Mouse (Mus musculus): ENCODE data around the gene Mllt1. TPM values are rescaled to one million over a fixed set of nuclear protein-coding genes. Genes with fewer than 3 reads are reported as not detected.

Gene Mllt1
- total and polyA plus RNA-seq, 2 experiments from 2014 or later = 63.5 to 136 TPM

DNA sequence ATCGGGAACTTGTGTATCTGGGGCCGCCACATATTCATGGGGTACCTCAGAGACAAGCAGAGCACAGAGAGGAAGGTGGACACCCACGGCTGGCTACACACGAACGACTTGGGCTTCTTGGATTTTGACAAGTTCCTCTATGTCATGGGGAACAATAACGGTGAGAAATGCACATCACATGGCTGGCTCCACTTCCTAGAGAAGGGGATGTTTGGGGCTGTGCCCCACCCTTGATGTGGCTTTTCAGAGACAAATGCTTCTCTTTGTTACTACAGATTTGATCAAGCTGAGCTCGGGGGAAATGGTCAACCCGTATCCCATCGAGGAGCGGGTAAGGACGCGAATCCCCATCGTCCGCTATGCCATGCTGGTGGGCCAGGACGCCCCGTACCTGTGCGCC lies 50.4 kb downstream of the Mllt1 start:
- Histone ChIP-seq H3K4me2 (ENCODE audit: low read depth, low read length, poor library complexity, severe bottlenecking) (no peak overlapping the region), H3K36me3 (ENCODE audit: insufficient read depth, low read length) (0 out of 2 replicates have a peak, but pooled peaks cover 3% of the 10 kb centered on the region), H3K27ac (ENCODE audit: low read depth, low read length) (no peak overlapping the region), H3K9me3 (ENCODE audit: low read length) (no peaks in the 10 kb centered on the region), H3K4me1 (ENCODE audit: insufficient read depth, low read length) (no peaks in the 10 kb centered on the region), H3K27me3 (ENCODE audit: insufficient read depth, low read length) (no peaks in the 10 kb centered on the region), H3K4me3 (ENCODE audit: low read depth, low read length) (no peak overlapping the region), H3K9ac (replicated peaks; ENCODE audit: low read length, poor library complexity, severe bottlenecking) (no peak overlapping the region)
- WGBS = 91% methylated on average over 17 of the region's 17 CpGs
- ATAC-seq (ENCODE audit: low FRiP score) = no peak
- DNase-seq (ENCODE audit: low spot score) = no peak
- TF ChIP-seq CTCF (IDR thresholded peaks at IDR 0.05) = no peak

- no peaks in the 10 kb centered on the region for H3K27me3 ChIP-seq (ENCODE audit: insufficient read depth, low read length)
- no peak for TF ChIP-seq CTCF (IDR thresholded peaks at IDR 0.05)
- H3K36me3 ChIP-seq (ENCODE audit: insufficient read depth, low read length) = no peaks in the 10 kb centered on the region
- no peak overlapping the region for H3K9ac ChIP-seq (replicated peaks; ENCODE audit: low read length, poor library complexity, severe bottlenecking)
- H3K9me3 ChIP-seq (ENCODE audit: low read length) = no peaks in the 10 kb centered on the region
- no peaks in the 10 kb centered on the region for H3K4me1 ChIP-seq (ENCODE audit: insufficient read depth, low read length)
- no peak overlapping the region for H3K4me2 ChIP-seq (ENCODE audit: low read depth, low read length, poor library complexity, severe bottlenecking)
- 85% methylated on average over 5 of the region's 5 CpGs for WGBS
- ATAC-seq (ENCODE audit: low FRiP score) (no peak), DNase-seq (ENCODE audit: low spot score) (no peak)
- no peak overlapping the region for H3K4me3 ChIP-seq (ENCODE audit: low read depth, low read length)
- no peak overlapping the region for H3K27ac ChIP-seq (ENCODE audit: low read depth, low read length)
Observed at GRCm38 (mm10) chr17:56884331-56884730, 50.9 kb downstream of the Mllt1 start.

- Histone ChIP-seq H3K9me3 (ENCODE audit: low read length) (no peaks in the 10 kb centered on the region), H3K27me3 (ENCODE audit: insufficient read depth, low read length) (no peaks in the 10 kb centered on the region), H3K36me3 (ENCODE audit: insufficient read depth, low read length) (no peaks in the 10 kb centered on the region), H3K4me3 (ENCODE audit: low read depth, low read length) (no peak overlapping the region), H3K9ac (replicated peaks; ENCODE audit: low read length, poor library complexity, severe bottlenecking) (no peak overlapping the region), H3K4me2 (ENCODE audit: low read depth, low read length, poor library complexity, severe bottlenecking) (no peak overlapping the region), H3K27ac (ENCODE audit: low read depth, low read length) (no peak overlapping the region), H3K4me1 (ENCODE audit: insufficient read depth, low read length) (no peaks in the 10 kb centered on the region)
- DNase-seq (ENCODE audit: low spot score) (no peak), ATAC-seq (ENCODE audit: low FRiP score) (no peak)
- 52% methylated on average over 17 of the region's 17 CpGs for WGBS
- TF ChIP-seq CTCF (IDR thresholded peaks at IDR 0.05) = no peak
Observed at GRCm38 (mm10) chr17:56883612-56884011, 51.6 kb downstream of the Mllt1 start.

DNA sequence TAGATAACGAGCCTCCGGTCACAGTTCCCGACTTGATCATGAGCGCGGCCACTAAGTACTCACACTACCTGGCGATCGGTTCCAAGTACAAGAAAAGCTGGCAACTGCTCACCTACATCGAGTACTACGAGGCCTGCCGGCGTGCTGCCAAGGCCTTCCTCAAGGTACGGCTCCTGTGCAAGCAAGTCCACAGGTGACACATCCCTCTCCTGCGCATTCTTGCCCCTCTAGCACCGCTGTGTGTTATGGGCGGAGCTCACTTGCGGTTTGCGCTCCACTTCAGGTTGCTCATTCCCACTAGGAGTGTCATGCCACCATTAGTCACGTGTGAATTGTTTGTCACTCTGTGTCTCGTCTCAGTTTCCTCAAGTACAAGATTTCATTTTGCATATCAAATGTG lies 57.8 kb downstream of the Mllt1 start:
- no peak for TF ChIP-seq CTCF (IDR thresholded peaks at IDR 0.05)
- no peaks in the 10 kb centered on the region for H3K27me3 ChIP-seq (ENCODE audit: insufficient read depth, low read length)
- H3K4me3 ChIP-seq (ENCODE audit: low read depth, low read length) = no peak overlapping the region
- no peaks in the 10 kb centered on the region for H3K9me3 ChIP-seq (ENCODE audit: low read length)
- DNase-seq (ENCODE audit: low spot score) (no peak), ATAC-seq (ENCODE audit: low FRiP score) (no peak)
- WGBS = 92% methylated on average over 19 of the region's 19 CpGs
- no peak overlapping the region for H3K4me2 ChIP-seq (ENCODE audit: low read depth, low read length, poor library complexity, severe bottlenecking)
- no peaks in the 10 kb centered on the region for H3K4me1 ChIP-seq (ENCODE audit: insufficient read depth, low read length)
- no peaks in the 10 kb centered on the region for H3K36me3 ChIP-seq (ENCODE audit: insufficient read depth, low read length)
- no peak overlapping the region for H3K9ac ChIP-seq (replicated peaks; ENCODE audit: low read length, poor library complexity, severe bottlenecking)
- no peak overlapping the region for H3K27ac ChIP-seq (ENCODE audit: low read depth, low read length)

DNA sequence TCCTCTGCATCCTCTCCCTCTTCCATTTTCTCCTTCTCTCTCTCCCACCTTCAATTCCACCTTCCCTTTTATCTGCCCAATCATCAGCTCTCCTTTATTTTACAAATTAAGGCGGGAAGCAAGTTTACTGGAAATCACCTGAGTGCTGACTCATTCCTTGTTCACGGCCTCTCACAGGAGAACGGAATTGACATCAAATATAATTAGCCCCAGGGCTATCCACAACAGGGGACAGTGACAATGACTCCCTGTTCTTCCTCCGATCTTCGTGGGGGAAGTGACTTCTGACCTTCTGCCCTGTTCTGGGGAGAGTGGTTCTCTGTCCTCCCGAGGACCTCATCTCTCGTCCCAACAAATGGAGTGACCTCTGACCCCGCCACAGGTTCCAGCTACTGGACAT lies 58.2 kb downstream of the Mllt1 start:
- Histone ChIP-seq H3K4me2 (ENCODE audit: low read depth, low read length, poor library complexity, severe bottlenecking) (no peak overlapping the region), H3K27me3 (ENCODE audit: insufficient read depth, low read length) (no peaks in the 10 kb centered on the region), H3K36me3 (ENCODE audit: insufficient read depth, low read length) (no peaks in the 10 kb centered on the region), H3K9me3 (ENCODE audit: low read length) (no peaks in the 10 kb centered on the region), H3K27ac (ENCODE audit: low read depth, low read length) (no peak overlapping the region), H3K9ac (replicated peaks; ENCODE audit: low read length, poor library complexity, severe bottlenecking) (no peak overlapping the region), H3K4me1 (ENCODE audit: insufficient read depth, low read length) (no peaks in the 10 kb centered on the region), H3K4me3 (ENCODE audit: low read depth, low read length) (no peak overlapping the region)
- DNase-seq (ENCODE audit: low spot score) = no peak
- no peak for TF ChIP-seq CTCF (IDR thresholded peaks at IDR 0.05)
- 70% methylated on average over 8 of the region's 8 CpGs for WGBS
- no peak for ATAC-seq (ENCODE audit: low FRiP score)

GRCm38 (mm10) chr17:56876465-56876864 lies 58.8 kb downstream of the Mllt1 start:
- DNase-seq (ENCODE audit: low spot score) (no peak), ATAC-seq (ENCODE audit: low FRiP score) (no peak)
- no peak overlapping the region for H3K27ac ChIP-seq (ENCODE audit: low read depth, low read length)
- no peaks in the 10 kb centered on the region for H3K9me3 ChIP-seq (ENCODE audit: low read length)
- H3K36me3 ChIP-seq (ENCODE audit: insufficient read depth, low read length) = no peaks in the 10 kb centered on the region
- H3K4me2 ChIP-seq (ENCODE audit: low read depth, low read length, poor library complexity, severe bottlenecking) = no peak overlapping the region
- no peak overlapping the region for H3K4me3 ChIP-seq (ENCODE audit: low read depth, low read length)
- no peak overlapping the region for H3K9ac ChIP-seq (replicated peaks; ENCODE audit: low read length, poor library complexity, severe bottlenecking)
- no peaks in the 10 kb centered on the region for H3K4me1 ChIP-seq (ENCODE audit: insufficient read depth, low read length)
- no peaks in the 10 kb centered on the region for H3K27me3 ChIP-seq (ENCODE audit: insufficient read depth, low read length)
- 80% methylated on average over 3 of the region's 3 CpGs for WGBS
- no peak for TF ChIP-seq CTCF (IDR thresholded peaks at IDR 0.05)
